Mouse (Mus musculus) heart, postnatal 0 days (tissue): ENCODE measurements around the gene Srarp.

Experiments
- CTCF ChIP-seq: IDR thresholded peaks from 2 replicates; pipeline ENCODE4 v1.5.1; 2016; ENCODE audit warnings: antibody characterized with exemption, control low read depth, low read depth
- EP300 ChIP-seq: IDR thresholded peaks from 2 replicates; pipeline ENCODE4 v1.6.1; 2016; ENCODE audit warnings: antibody characterized with exemption, low read depth

- no peak for TF ChIP-seq CTCF
- TF ChIP-seq EP300 = no peak
Observed at GRCm38 (mm10) chr4:141432666-141433065, 3.2 kb downstream of the Srarp start.
